Mouse (Mus musculus) midbrain, embryonic 10.5 days (tissue): ENCODE data around the gene Chmp4b. TPM values are rescaled to one million over a fixed set of nuclear protein-coding genes. Genes with fewer than 3 reads are reported as not detected.

ENCODE experiments used
- DNase-seq: peaks from one replicate; pipeline ENCODE4 v3.0.0-alpha.2; 2017; ENCODE audit warnings: low spot score
- H3K27ac ChIP-seq: fragments of 300-500 bp; sonication (generic); replicated peaks from 2 replicates; pipeline ENCODE4 v1.5.1; 2016; ENCODE audit warnings: mild to moderate bottlenecking
- H3K27me3 ChIP-seq: fragments of 300-500 bp; sonication (generic); 2 replicates; pipeline ENCODE4 v1.6.1; 2016; ENCODE audit warnings: low read depth, mild to moderate bottlenecking; ENCODE audit not compliant: poor library complexity, severe bottlenecking
- H3K36me3 ChIP-seq: fragments of 300-500 bp; sonication (generic); 2 replicates; pipeline ENCODE4 v1.6.1; 2016; ENCODE audit warnings: mild to moderate bottlenecking, moderate library complexity
- H3K4me1 ChIP-seq: fragments of 300-500 bp; sonication (generic); 2 replicates; pipeline ENCODE4 v1.6.1; 2016
- H3K4me3 ChIP-seq: fragments of 300-500 bp; sonication (generic); 2 replicates; pipeline ENCODE4 v1.5.1; 2016; ENCODE audit warnings: mild to moderate bottlenecking, moderate library complexity
- H3K9me3 ChIP-seq: fragments of 300-500 bp; sonication (generic); replicated peaks from 2 replicates; pipeline ENCODE4 v1.6.1; 2016; ENCODE audit warnings: mild to moderate bottlenecking
- WGBS: fragments of 180-500 bp; shearing (Covaris S2); methylation state at CpG from one replicate; pipeline ENCODE4 v1.1.7; 2016; 5-methylcytosine and 5-hydroxymethylcytosine counted together
- polyA plus RNA-seq: library from polyadenylated mRNA; unstranded; fragments of >200 nt; fragmentation: Nextera tagmentation; extraction: Ambion mirVana; gene quantifications from 2 replicates; pipeline ENCODE4 v1.2.1, GENCODE M21; 2016

The Chmp4b gene
- 13.1 and 13.8 TPM in 2 replicates for polyA plus RNA-seq

DNA sequence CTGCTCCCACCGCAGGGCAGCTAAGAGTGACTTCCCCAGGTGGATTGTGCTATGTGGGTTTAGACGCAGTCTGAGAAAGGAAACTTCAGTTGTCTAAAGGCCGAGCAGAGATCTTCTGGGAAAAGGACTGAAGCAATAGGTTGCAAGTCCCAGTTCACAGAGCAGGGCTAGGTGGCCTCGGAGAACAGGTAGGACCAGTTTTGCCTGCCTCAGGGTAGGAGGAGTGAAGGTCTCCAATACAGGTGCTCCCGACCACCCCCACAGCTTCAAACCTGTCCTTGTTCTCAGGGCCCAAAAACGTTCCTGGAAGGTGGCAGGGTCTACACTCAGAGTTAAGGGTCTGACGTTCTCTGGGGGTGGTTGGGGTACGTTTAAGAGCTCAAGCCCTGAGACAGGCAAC, at the start of gene Chmp4b:
Gene Chmp4b (plus strand): TSS at position 343 of the 400 bp plus-strand sequence.
- DNase-seq: no peak
- no peaks in the 10 kb centered on the region for H3K27me3 ChIP-seq
- peaks cover 15% of the 10 kb centered on the region for H3K4me1 ChIP-seq
- no peak within 1 kb of the TSS for H3K27ac ChIP-seq
- H3K36me3 ChIP-seq: 0 out of 2 replicates have a peak, but pooled peaks cover 3% of the 10 kb centered on the region
- 61% methylated on average over 8 of the region's 8 CpGs for WGBS
- no peak within 1 kb of the TSS for H3K4me3 ChIP-seq
- H3K9me3 ChIP-seq: no peaks in the 10 kb centered on the region

DNA sequence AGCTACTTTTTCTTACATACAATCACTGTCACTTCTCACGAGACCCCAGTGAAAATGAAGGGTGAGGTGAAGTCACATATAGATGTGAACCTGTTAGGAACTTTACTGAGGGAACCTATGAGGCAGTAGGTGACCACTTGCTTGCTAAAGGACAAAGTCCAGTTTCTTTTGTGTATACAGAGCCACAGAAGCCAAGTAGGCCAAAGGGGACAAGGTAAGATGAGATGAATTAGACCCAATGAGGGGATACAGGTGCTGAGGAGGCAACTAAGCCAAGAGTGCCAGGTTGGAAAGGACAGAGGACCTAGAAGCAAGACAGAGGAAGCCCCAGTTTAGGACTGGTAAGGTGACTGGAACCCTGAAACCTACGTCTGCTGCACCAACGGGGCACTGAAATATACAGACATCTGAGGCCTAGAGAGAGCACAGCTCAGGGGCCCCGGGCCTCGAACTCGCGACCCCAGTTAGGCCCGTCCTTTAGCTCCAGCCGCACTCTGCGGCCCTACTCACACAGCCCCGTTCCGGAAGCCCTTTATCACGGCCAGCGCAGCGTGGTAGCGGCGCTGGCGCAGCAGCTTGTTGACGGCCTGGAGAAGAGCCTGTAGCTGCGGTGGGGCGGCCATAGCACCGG, 48.4 kb upstream of the Chmp4b start:
- Histone ChIP-seq H3K4me3 (peak overlapping the region; percentile 71), H3K27ac (peak overlapping the region; percentile 85), H3K4me1 (peaks cover 15% of the 10 kb centered on the region), H3K27me3 (no peaks in the 10 kb centered on the region), H3K36me3 (no peaks in the 10 kb centered on the region), H3K9me3 (no peaks in the 10 kb centered on the region)
- DNase-seq: no peak
- WGBS: 25% methylated on average over 22 of the region's 22 CpGs

DNA sequence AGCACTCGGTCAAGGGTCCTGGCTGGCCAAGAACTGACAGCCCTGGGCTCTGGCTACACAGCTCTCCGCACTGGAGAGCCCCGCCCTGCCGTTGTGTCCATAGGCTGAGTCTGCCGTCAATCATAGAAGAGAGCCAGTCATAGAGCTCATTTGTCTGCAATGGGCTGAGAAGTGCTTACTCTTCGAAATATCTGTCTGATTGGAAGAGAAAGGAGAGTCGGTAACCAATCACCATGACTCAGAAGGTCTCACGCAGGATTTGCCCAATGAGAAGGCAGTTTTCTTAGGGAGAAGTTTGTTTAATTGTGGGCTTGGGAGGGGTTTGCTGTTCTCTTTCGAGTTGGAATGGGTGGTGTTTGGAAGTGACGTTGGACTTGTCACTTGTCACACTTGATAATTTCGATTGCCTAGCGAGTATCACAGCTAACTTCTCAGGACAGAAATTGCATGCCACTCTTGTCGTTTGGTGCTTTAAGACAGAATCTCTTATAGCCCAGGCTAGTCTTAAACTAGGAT, 47.8 kb upstream of the Chmp4b start, which contains the start of gene Pxmp4:
Gene Pxmp4 (minus strand): TSS at position 71 of the 516 bp plus-strand sequence.
- 0 out of 2 replicates have a peak, but pooled peaks cover 3% of the 10 kb centered on the region for H3K27me3 ChIP-seq
- peaks cover 15% of the 10 kb centered on the region for H3K4me1 ChIP-seq
- H3K9me3 ChIP-seq: no peaks in the 10 kb centered on the region
- DNase-seq: peak; percentile 92
- H3K27ac ChIP-seq: peak within 1 kb of the TSS; percentile 85
- WGBS: under 1% methylated on average over 13 of the region's 13 CpGs
- peak within 1 kb of the TSS; percentile 71 for H3K4me3 ChIP-seq
- H3K36me3 ChIP-seq: no peaks in the 10 kb centered on the region

DNA sequence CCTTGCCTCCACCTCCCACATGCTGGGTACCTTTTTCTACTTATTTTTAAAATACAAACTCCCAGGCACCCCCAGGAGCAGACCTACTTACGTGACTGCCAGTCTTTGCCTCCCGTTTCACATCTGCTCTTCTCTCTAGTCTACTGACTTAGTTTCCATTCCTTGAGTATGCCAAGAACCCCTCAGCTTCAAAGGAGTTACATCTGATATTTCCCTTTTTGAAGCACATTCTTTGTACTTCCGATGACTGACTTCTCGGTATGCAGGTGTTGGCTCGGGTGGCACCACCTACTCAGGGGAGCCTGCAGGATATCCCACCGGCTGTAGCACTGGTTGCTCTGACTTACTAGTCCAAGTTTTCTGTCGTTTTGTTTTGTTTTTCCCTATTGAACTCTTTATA, 47.3 kb upstream of the Chmp4b start:
- Histone ChIP-seq H3K27ac (no peak overlapping the region), H3K4me3 (peak overlapping the region; percentile 71), H3K27me3 (peaks cover 6% of the 10 kb centered on the region; the same call in 1 of the 2 replicates), H3K4me1 (peaks cover 15% of the 10 kb centered on the region), H3K36me3 (no peaks in the 10 kb centered on the region), H3K9me3 (no peaks in the 10 kb centered on the region)
- no peak for DNase-seq
- 48% methylated on average over 7 of the region's 7 CpGs for WGBS

DNA sequence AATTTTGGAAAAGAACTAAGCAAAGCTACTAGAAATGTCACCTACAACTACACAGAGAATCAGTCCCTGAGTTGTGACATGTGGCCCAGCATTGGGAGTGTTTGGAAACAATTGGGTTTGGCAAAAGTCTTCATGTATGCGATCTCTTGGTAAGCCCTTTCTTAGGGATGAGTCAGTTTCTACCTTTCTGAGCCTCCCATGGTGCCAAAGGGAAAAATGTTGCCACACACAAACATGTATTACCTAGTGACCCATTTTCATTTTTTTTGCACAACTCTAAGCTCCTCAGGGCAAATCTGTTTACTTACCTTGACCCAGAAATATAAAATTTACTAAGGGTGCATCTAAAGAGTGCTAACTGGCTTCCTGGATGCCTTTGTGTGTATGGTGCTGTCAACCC, 44.5 kb upstream of the Chmp4b start:
- H3K27me3 ChIP-seq: peaks cover 17% of the 10 kb centered on the region
- H3K27ac ChIP-seq: no peak overlapping the region
- no peaks in the 10 kb centered on the region for H3K36me3 ChIP-seq
- WGBS: 85% methylated on average over 1 of the region's 1 CpGs
- H3K9me3 ChIP-seq: no peaks in the 10 kb centered on the region
- no peak for DNase-seq
- H3K4me3 ChIP-seq: no peak overlapping the region
- peaks cover 15% of the 10 kb centered on the region for H3K4me1 ChIP-seq

DNA sequence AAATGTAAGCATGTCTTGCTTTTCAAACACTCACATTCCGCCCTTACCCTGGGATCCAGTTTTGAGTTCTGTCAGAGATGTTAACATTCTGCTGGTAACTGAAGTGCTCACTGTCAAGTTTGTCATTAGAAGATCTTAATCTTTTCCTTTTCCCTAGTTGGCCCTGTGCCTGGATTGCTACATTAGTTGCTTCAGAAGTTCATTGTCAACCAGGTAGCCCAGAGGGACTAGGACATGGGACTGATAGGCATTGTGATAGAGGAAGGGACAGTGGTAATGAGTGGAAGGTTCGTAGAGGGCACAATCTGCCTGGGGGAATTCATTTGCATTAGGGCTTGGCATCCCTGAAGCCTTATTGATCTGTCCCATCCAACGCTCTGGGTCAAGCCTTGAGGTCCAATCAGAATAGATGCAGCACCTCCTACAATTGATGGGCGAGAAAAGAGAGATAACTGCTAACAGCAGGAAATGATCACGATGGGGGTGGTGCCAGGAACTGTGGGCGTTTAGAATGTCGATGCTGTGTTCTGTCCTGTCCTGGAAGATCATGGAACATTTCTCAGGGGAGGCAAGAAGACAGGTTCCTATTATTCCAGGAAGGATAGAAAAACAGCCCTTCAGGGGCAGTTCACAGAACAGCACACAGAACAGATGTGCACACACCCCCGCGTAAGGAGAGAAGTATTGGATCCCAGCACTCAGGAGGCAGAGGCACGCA, 42.3 kb upstream of the Chmp4b start:
- 71% methylated on average over 10 of the region's 10 CpGs for WGBS
- Histone ChIP-seq H3K27ac (no peak overlapping the region), H3K27me3 (peaks cover 17% of the 10 kb centered on the region), H3K4me1 (peaks cover 21% of the 10 kb centered on the region), H3K9me3 (no peaks in the 10 kb centered on the region), H3K36me3 (no peaks in the 10 kb centered on the region), H3K4me3 (no peak overlapping the region)
- DNase-seq: no peak

DNA sequence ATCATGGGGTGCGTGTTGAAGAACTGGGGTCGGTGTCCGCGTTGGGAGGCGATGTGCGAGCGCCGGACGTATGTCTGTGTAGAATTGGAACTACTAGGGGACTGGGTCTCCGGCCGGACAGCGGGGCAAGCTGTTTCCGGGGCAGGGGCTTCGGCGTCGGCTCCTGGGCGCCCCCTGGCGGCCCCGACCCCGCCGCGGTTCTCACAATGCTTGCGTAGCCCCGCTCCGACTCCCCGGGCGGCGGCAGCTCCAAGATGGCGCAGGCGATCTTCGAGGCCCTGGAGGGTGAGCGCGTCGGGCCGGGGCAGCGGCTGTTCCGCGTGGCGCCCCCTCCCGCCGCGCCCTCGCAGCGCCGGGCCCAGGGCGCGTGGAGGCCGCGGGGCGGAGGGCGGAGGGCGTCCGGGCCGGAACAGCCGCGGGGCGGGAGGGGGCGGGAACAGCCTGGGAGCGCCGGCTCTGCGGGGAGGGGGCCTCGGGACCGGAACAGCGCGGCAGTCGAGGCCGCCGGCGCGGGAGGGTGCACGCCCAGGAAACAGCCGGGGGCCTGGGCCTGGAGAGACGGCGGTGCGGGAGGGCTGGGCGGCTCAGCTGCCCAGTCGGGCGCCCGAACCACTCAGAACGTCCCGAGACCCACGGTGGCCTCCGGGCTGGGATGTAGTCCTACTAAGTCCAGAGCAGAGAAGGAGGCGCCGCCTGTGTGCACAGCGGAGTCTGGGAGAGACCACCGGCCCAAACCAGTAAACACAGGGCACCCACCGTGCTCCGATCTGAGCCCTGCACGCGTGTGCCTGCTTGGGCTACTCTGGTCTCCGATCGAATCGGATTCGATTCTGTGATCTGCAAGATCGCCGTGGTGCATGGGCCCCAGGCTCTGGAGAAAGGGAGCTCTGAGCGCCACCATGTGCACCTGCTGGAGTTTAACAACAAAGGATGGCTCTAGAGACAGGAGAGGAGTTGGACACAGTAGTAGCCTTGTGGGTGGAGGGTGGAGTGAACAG, 38.1 kb upstream of the Chmp4b start, which contains the start of the genes Zfp341 and 4930519P11Rik:
Gene Zfp341 (plus strand): TSS at position 180 of the 998 bp plus-strand sequence.
Gene 4930519P11Rik (minus strand): TSS at position 320 of the 998 bp plus-strand sequence.
- H3K9me3 ChIP-seq: no peaks in the 10 kb centered on the region
- WGBS: under 1% methylated on average over 88 of the region's 98 CpGs
- no peaks in the 10 kb centered on the region for H3K36me3 ChIP-seq
- H3K27ac ChIP-seq: peak within 1 kb of the TSS; percentile 99
- peak; percentile 94 for DNase-seq
- H3K4me3 ChIP-seq: peak within 1 kb of the TSS; percentile 69
- peaks cover 32% of the 10 kb centered on the region for H3K4me1 ChIP-seq
- H3K27me3 ChIP-seq: peaks cover 17% of the 10 kb centered on the region

DNA sequence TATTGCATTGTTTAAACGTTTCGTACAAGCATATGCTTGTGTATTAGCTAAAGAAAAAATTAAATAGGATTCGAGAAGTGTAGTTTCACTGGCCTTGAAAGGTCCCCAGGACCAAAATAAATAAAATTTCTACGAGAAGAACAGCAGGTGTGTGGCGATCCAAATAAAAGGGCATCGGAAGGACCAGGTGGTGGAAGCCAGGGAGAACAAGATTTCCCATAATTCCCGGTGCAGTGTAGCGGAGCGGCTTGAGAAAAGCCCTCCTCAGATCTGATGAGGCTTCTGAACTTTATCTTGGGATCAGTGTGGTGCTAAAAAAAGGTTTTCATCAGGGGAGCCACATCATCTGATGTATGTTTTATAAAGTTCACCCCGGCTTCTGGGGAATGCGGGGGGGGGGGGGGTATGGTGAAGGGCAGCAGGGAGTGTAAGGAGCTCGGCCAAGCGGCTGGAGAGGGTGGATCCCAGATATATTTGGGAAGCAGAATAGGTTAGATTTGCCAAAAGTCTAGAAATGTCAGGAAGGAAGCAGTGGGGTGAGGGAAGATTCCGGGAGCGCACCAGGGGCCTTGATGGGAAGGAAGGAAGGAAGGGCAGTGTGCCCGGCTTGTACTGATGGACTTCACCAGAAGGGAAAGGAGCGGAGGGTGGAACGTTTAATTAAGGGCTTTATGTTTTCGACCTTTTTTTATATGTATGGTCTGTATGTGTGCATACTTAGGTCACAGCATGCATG, 36.5 kb upstream of the Chmp4b start:
- H3K27ac ChIP-seq: peak overlapping the region; percentile 99; the same call in 1 of the 2 replicates
- 74% methylated on average over 19 of the region's 19 CpGs for WGBS
- H3K36me3 ChIP-seq: 0 out of 2 replicates have a peak, but pooled peaks cover 3% of the 10 kb centered on the region
- peaks cover 32% of the 10 kb centered on the region for H3K4me1 ChIP-seq
- no peak for DNase-seq
- H3K9me3 ChIP-seq: no peaks in the 10 kb centered on the region
- peak overlapping the region; percentile 69; the same call in 1 of the 2 replicates for H3K4me3 ChIP-seq
- 0 out of 2 replicates have a peak, but pooled peaks cover 3% of the 10 kb centered on the region for H3K27me3 ChIP-seq

DNA sequence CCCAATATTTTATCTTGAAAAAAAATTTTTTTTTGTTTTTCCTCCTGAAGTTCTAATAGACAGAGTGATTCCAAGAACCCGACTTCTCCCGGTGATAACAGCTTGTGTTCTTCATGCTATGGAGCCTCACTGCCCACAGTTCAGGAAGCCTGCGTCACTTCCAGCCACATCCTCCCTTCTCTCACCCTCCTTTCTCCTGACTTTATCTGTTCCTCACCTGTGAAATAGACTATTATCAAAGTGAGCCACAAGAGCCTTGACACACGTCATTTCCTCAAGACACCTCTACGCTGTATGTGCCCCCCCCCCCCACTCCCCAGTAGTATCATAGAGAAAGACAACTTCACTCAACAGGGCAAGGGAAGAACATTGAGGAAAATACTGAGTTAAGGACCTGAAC, 35.8 kb upstream of the Chmp4b start:
- no peaks in the 10 kb centered on the region for H3K9me3 ChIP-seq
- H3K36me3 ChIP-seq: 0 out of 2 replicates have a peak, but pooled peaks cover 6% of the 10 kb centered on the region
- no peak for DNase-seq
- no peak overlapping the region for H3K4me3 ChIP-seq
- no peaks in the 10 kb centered on the region for H3K27me3 ChIP-seq
- WGBS: 95% methylated on average over 5 of the region's 5 CpGs
- no peak overlapping the region for H3K27ac ChIP-seq
- peaks cover 32% of the 10 kb centered on the region for H3K4me1 ChIP-seq

DNA sequence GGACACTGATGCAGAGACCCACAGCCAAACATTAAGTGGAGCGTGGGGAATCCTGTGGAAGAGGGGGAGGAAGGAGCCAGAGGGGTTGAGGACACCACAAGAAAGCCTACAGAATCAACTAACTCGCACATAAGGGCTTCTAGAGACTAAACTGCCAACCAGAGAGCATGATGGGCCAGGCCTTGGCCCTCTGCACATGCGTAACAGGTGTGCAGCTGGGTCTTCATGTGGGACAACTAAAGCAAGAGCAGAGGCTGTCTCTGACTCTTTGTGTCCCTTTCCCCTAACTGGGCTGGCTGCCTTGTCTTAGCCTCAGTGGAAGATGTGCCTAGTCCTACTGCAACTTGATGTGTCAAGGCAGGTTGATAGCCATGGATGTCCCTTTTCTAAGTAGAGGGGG, 34.4 kb upstream of the Chmp4b start:
- Histone ChIP-seq H3K4me3 (no peak overlapping the region), H3K27ac (no peak overlapping the region), H3K9me3 (no peaks in the 10 kb centered on the region), H3K4me1 (peaks cover 31% of the 10 kb centered on the region), H3K27me3 (no peaks in the 10 kb centered on the region), H3K36me3 (0 out of 2 replicates have a peak, but pooled peaks cover 6% of the 10 kb centered on the region)
- no peak for DNase-seq
- 90% methylated on average over 3 of the region's 3 CpGs for WGBS

DNA sequence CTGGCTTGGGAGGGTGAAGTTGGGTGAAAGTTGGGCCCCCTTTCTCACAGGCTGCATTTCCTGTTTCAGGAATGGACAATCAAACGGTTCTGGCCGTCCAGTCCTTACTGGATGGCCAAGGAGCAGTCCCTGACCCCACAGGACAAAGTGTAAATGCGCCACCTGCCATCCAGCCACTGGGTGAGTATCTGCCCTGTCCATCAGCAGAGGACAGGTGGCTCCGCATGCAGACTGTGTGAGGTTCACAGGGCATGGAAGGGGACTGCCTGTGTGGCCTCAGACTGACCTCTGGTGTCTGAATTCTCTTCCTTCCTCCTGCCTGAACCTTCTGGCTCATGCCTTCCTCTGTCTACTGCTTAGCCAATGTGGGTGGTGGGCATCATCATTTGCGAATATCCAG, 29.8 kb upstream of the Chmp4b start:
- 89% methylated on average over 5 of the region's 5 CpGs for WGBS
- DNase-seq: no peak
- H3K27me3 ChIP-seq: no peaks in the 10 kb centered on the region
- no peaks in the 10 kb centered on the region for H3K4me1 ChIP-seq
- no peak overlapping the region for H3K4me3 ChIP-seq
- no peaks in the 10 kb centered on the region for H3K9me3 ChIP-seq
- H3K27ac ChIP-seq: no peak overlapping the region
- H3K36me3 ChIP-seq: peaks cover 43% of the 10 kb centered on the region
